Mouse (Mus musculus): ENCODE results near the gene Clpx. TPM values are rescaled to one million over a fixed set of nuclear protein-coding genes. Genes with fewer than 3 reads are reported as not detected.
A peak's percentile ranks its signal among the peaks of the same experiment; 100 is the strongest.

Clpx gene
- polyA plus RNA-seq, 1 experiment from 2014 or later = 47.9 TPM

DNA sequence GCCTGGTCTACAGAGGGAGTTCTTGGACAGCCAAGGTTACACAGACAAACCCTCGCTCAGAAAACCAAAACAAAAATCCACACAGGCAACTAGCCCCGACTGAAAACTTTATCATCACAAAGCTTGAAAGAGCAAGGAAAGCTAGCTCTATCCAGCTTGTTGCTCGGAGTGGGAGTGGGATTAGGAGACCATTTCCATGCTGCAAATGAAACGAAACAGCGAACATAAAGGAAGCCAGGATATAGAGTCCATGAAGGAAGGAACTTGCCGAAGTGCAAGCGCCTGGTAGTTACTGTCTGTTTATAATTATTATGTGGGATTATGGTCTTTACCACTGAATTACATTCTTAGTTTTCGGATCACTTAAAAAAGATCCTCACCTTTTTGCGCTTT lies 484 bp upstream of the Clpx start:
- DNase-seq (ENCODE audit: low spot score) = peak; percentile 17
- TF ChIP-seq CTCF (IDR thresholded peaks at IDR 0.05; ENCODE audit: low read depth) (peak; percentile 4; the same call in 1 of the 2 replicates), EP300 (optimal IDR thresholded peaks at IDR 0.05) (peak; percentile 25)
- H3K27me3 ChIP-seq (ENCODE audit: control insufficient read depth, insufficient read depth, low read length) = no peaks in the 10 kb centered on the region
- peak overlapping the region; percentile 73 for H3K9ac ChIP-seq (ENCODE audit: low read length)
- H3K36me3 ChIP-seq (ENCODE audit: control insufficient read depth, insufficient read depth, low read length) = no peaks in the 10 kb centered on the region
- WGBS = under 1% methylated on average over 9 of the region's 9 CpGs
- H3K4me1 ChIP-seq (replicated peaks; ENCODE audit: control insufficient read depth, insufficient read depth) = no peaks in the 10 kb centered on the region
- no peaks in the 10 kb centered on the region for H3K9me3 ChIP-seq (ENCODE audit: control insufficient read depth, low read length)
- H3K27ac ChIP-seq (replicated peaks) = peak overlapping the region; percentile 94
- peak overlapping the region; percentile 95 for H3K4me3 ChIP-seq (ENCODE audit: low read depth, low read length)
- ATAC-seq (ENCODE audit: low FRiP score, low TSS enrichment) = no peak; the same call in 1 of the 2 replicates
- peak overlapping the region; percentile 68 for H3K4me2 ChIP-seq (replicated peaks; ENCODE audit: low read depth)

DNA sequence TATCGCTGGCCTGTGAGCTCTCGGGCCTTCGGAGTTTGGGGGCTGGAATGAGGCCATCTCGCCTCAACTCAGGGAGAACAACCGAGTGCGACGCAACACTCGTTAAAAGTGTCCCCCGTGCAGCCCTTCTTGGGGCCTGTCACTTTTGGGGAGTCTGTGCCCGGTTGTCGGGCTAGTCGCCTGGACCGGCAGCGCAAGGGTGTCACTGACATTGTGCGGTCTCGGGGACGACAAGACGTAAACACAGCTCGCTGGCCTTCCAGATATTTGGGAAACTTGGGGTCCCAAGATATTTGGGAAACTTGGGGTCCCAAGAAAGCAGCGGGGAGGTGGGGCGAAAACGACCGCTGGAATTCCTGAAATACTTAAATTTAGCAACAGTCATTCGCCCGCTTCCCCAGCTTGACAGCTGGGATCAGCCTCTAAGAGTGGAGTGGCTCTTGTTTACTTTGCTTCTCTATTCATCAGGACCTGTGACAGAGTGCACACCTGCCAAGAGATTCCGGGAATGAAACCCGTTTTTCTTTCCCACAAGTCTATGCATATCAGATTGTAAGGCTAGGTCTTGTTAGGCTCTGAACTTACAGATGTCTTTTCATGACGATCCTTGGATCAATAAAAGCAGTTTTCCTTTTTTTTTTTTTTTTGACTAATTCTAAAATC lies 787 bp downstream of the Clpx start:
- TF ChIP-seq CTCF (IDR thresholded peaks at IDR 0.05; ENCODE audit: low read depth) (no peak), EP300 (optimal IDR thresholded peaks at IDR 0.05) (no peak)
- Histone ChIP-seq H3K27ac (replicated peaks) (peak overlapping the region; percentile 96), H3K27me3 (ENCODE audit: control insufficient read depth, insufficient read depth, low read length) (no peaks in the 10 kb centered on the region), H3K36me3 (ENCODE audit: control insufficient read depth, insufficient read depth, low read length) (no peaks in the 10 kb centered on the region), H3K9me3 (ENCODE audit: control insufficient read depth, low read length) (no peaks in the 10 kb centered on the region), H3K4me2 (replicated peaks; ENCODE audit: low read depth) (peak overlapping the region; percentile 87), H3K4me1 (replicated peaks; ENCODE audit: control insufficient read depth, insufficient read depth) (no peaks in the 10 kb centered on the region), H3K9ac (ENCODE audit: low read length) (peak overlapping the region; percentile 95), H3K4me3 (ENCODE audit: low read depth, low read length) (peak overlapping the region; percentile 95)
- under 1% methylated on average over 28 of the region's 28 CpGs for WGBS
- peak; percentile 48 for DNase-seq (ENCODE audit: low spot score)
- ATAC-seq (ENCODE audit: low FRiP score, low TSS enrichment) = peak; percentile 60

DNA sequence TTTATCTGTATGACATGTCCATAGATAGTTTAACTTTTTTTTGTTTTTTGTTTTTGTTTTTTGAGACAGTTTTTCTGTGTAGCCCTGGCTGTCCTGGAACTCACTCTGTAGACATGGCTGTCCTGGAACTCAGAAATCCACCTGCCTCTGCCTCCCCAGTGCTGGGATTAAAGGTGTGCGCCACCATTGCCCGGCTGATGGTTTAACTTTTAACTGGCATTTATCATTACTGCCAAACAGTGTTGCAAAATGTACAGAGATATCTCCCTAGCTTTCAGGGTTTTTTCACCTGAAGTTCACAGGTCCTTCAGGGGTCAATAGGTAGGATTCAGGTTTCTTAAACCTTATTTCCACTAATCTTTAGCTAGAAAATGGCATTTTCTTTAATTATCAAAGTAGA lies 3.0 kb downstream of the Clpx start:
- Histone ChIP-seq H3K36me3 (ENCODE audit: control insufficient read depth, insufficient read depth, low read length) (0 out of 2 replicates have a peak, but pooled peaks cover 4% of the 10 kb centered on the region), H3K4me2 (replicated peaks; ENCODE audit: low read depth) (no peak overlapping the region), H3K27me3 (ENCODE audit: control insufficient read depth, insufficient read depth, low read length) (no peaks in the 10 kb centered on the region), H3K4me3 (ENCODE audit: low read depth, low read length) (no peak overlapping the region), H3K9ac (ENCODE audit: low read length) (no peak overlapping the region), H3K4me1 (replicated peaks; ENCODE audit: control insufficient read depth, insufficient read depth) (no peaks in the 10 kb centered on the region), H3K27ac (replicated peaks) (no peak overlapping the region), H3K9me3 (ENCODE audit: control insufficient read depth, low read length) (no peaks in the 10 kb centered on the region)
- DNase-seq (ENCODE audit: low spot score) (no peak), ATAC-seq (ENCODE audit: low FRiP score, low TSS enrichment) (no peak)
- WGBS = 85% methylated on average over 2 of the region's 2 CpGs
- no peak for TF ChIP-seq CTCF (IDR thresholded peaks at IDR 0.05; ENCODE audit: low read depth)
- TF ChIP-seq EP300 (optimal IDR thresholded peaks at IDR 0.05) = no peak

DNA sequence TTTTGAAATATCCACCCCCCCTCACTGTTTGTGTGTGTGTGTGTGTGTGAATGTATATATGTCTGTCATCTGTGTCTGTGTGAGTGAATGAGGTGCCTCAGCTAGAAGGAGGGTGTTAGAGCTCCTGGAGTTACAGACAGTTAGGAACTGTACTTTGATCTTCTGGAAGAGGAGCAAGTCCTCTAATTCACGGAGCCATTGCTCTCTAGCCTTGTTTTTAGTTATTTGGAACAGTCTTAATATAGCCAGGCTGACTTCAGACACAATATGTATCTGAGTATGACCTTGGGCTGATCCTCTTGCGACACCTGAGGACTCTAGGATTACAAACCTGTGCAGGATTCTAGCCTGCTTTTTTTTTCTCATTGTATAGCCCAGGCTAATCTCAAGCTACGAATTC lies 4.7 kb downstream of the Clpx start:
- Histone ChIP-seq H3K4me2 (replicated peaks; ENCODE audit: low read depth) (no peak overlapping the region), H3K4me3 (ENCODE audit: low read depth, low read length) (no peak overlapping the region), H3K27ac (replicated peaks) (no peak overlapping the region), H3K9ac (ENCODE audit: low read length) (no peak overlapping the region), H3K9me3 (ENCODE audit: control insufficient read depth, low read length) (no peaks in the 10 kb centered on the region), H3K27me3 (ENCODE audit: control insufficient read depth, insufficient read depth, low read length) (no peaks in the 10 kb centered on the region), H3K36me3 (ENCODE audit: control insufficient read depth, insufficient read depth, low read length) (peaks cover 8% of the 10 kb centered on the region; the same call in 1 of the 2 replicates), H3K4me1 (replicated peaks; ENCODE audit: control insufficient read depth, insufficient read depth) (no peaks in the 10 kb centered on the region)
- DNase-seq (ENCODE audit: low spot score) (no peak), ATAC-seq (ENCODE audit: low FRiP score, low TSS enrichment) (no peak)
- TF ChIP-seq EP300 (optimal IDR thresholded peaks at IDR 0.05) = no peak
- no peak for TF ChIP-seq CTCF (IDR thresholded peaks at IDR 0.05; ENCODE audit: low read depth)
- WGBS = 82% methylated on average over 3 of the region's 3 CpGs

DNA sequence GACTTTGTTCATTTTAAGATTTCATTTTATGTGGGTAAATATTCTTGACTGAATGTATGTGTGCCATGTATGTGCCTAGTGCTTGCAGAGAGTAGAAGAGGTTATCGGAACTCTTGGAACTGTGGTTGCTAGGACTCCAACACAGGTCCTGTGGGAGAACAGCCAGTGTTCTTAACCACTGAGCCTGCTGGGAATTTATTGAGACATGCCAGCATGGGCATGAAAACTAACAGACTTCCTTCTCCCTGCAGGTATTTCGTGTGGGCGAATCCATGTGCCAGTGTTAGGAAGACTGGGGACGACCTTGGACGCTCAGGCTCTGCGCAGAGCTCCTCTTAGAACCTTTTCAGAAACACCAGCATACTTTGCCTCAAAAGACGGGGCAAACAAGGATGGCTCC lies 5.6 kb downstream of the Clpx start:
- no peak for DNase-seq (ENCODE audit: low spot score)
- no peak overlapping the region for H3K4me2 ChIP-seq (replicated peaks; ENCODE audit: low read depth)
- no peaks in the 10 kb centered on the region for H3K9me3 ChIP-seq (ENCODE audit: control insufficient read depth, low read length)
- no peaks in the 10 kb centered on the region for H3K27me3 ChIP-seq (ENCODE audit: control insufficient read depth, insufficient read depth, low read length)
- no peak overlapping the region for H3K27ac ChIP-seq (replicated peaks)
- peaks cover 8% of the 10 kb centered on the region; the same call in 1 of the 2 replicates for H3K36me3 ChIP-seq (ENCODE audit: control insufficient read depth, insufficient read depth, low read length)
- no peak for TF ChIP-seq CTCF (IDR thresholded peaks at IDR 0.05; ENCODE audit: low read depth)
- TF ChIP-seq EP300 (optimal IDR thresholded peaks at IDR 0.05) = no peak
- no peak overlapping the region for H3K9ac ChIP-seq (ENCODE audit: low read length)
- H3K4me1 ChIP-seq (replicated peaks; ENCODE audit: control insufficient read depth, insufficient read depth) = no peaks in the 10 kb centered on the region
- ATAC-seq (ENCODE audit: low FRiP score, low TSS enrichment) = no peak
- 98% methylated on average over 7 of the region's 7 CpGs for WGBS
- no peak overlapping the region for H3K4me3 ChIP-seq (ENCODE audit: low read depth, low read length)

DNA sequence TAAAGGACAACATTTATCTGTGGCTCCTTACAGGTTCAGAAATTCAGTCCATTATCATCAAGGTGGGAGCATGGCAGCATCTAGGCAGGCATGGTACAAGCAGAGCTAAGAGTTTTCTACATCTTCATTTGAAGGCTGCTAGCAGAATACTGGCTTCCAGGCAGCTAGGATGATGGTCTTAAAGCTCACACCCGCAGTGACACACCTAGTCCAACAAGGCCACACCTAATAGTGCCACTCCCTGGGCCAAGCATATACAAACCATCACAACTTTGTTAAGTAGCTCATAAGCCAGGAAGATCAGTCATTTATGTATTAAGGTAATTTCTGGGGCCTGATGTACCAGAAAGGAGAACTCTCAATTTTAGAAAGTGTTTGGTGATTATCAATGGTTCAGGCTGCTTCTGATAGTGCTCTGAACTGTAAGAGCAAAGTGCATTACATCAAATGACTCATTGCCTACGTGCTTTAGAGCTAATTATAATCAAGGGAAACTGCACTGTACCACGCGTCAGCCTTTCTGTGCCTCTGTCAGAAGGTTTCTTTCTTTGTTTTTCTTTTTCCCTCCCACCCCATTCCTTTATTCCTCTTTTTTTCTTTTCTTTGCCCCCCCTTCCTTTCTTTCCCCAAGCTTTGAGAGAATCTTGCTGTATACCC lies 8.4 kb downstream of the Clpx start:
- Histone ChIP-seq H3K9ac (ENCODE audit: low read length) (no peak overlapping the region), H3K4me3 (ENCODE audit: low read depth, low read length) (no peak overlapping the region), H3K36me3 (ENCODE audit: control insufficient read depth, insufficient read depth, low read length) (peaks cover 10% of the 10 kb centered on the region; the same call in 1 of the 2 replicates), H3K27ac (replicated peaks) (0 out of 2 replicates have a peak overlapping the region, but pooled peaks have one; percentile 9), H3K4me1 (replicated peaks; ENCODE audit: control insufficient read depth, insufficient read depth) (no peaks in the 10 kb centered on the region), H3K9me3 (ENCODE audit: control insufficient read depth, low read length) (no peaks in the 10 kb centered on the region), H3K27me3 (ENCODE audit: control insufficient read depth, insufficient read depth, low read length) (no peaks in the 10 kb centered on the region), H3K4me2 (replicated peaks; ENCODE audit: low read depth) (no peak overlapping the region)
- peak; percentile 72; the same call in 1 of the 2 replicates for ATAC-seq (ENCODE audit: low FRiP score, low TSS enrichment)
- WGBS = 66% methylated on average over 4 of the region's 4 CpGs
- TF ChIP-seq CTCF (IDR thresholded peaks at IDR 0.05; ENCODE audit: low read depth) (no peak), EP300 (optimal IDR thresholded peaks at IDR 0.05) (no peak)
- no peak for DNase-seq (ENCODE audit: low spot score)

Measured in stomach, postnatal 0 days (tissue).